Mouse (Mus musculus) stomach, postnatal 0 days (tissue): Measurements from ENCODE around the gene Lsm12. TPM values are rescaled to one million over a fixed set of nuclear protein-coding genes. Genes with fewer than 3 reads are reported as not detected.

Experiments
- ATAC-seq: fragments of 200-750 bp; cut with Nextera tagmentation; 2 replicates; pipeline ENCODE4 v1.8.0; 2017; ENCODE audit not compliant: low FRiP score, low TSS enrichment
- DNase-seq: peaks from one replicate; pipeline ENCODE4 v3.0.0-alpha.2; 2016; ENCODE audit warnings: low spot score
- H3K27ac ChIP-seq: fragments of 300-500 bp; sonication (generic); replicated peaks from 2 replicates; pipeline ENCODE4 v1.5.1; 2014; ENCODE audit warnings: mild to moderate bottlenecking, control low read depth
- H3K27me3 ChIP-seq: fragments of 300-500 bp; sonication (generic); 2 replicates; pipeline ENCODE4 v1.6.1; 2014; ENCODE audit warnings: low read length; ENCODE audit not compliant: control insufficient read depth, insufficient read depth
- H3K36me3 ChIP-seq: fragments of 300-500 bp; sonication (generic); 2 replicates; pipeline ENCODE4 v1.6.1; 2014; ENCODE audit warnings: low read length, mixed read lengths; ENCODE audit not compliant: control insufficient read depth, insufficient read depth
- H3K4me1 ChIP-seq: fragments of 300-500 bp; sonication (generic); replicated peaks from 2 replicates; pipeline ENCODE4 v1.6.1; 2014; ENCODE audit warnings: antibody characterized with exemption; ENCODE audit not compliant: control insufficient read depth, insufficient read depth
- H3K4me2 ChIP-seq: fragments of 300-500 bp; sonication (generic); replicated peaks from 2 replicates; pipeline ENCODE4 v1.6.1; 2014; ENCODE audit warnings: low read depth, mild to moderate bottlenecking, control low read depth, moderate library complexity
- H3K4me3 ChIP-seq: fragments of 300-500 bp; sonication (generic); 2 replicates; pipeline ENCODE4 v1.5.1; 2014; ENCODE audit warnings: low read depth, low read length, control low read depth
- H3K9ac ChIP-seq: fragments of 300-500 bp; sonication (generic); 2 replicates; pipeline ENCODE4 v1.6.1; 2014; ENCODE audit warnings: mild to moderate bottlenecking, low read length, control low read depth, mixed read lengths
- H3K9me3 ChIP-seq: fragments of 300-500 bp; sonication (generic); 2 replicates; pipeline ENCODE4 v1.6.1; 2016; ENCODE audit warnings: low read length; ENCODE audit not compliant: control insufficient read depth
- CTCF ChIP-seq: IDR thresholded peaks from 2 replicates; pipeline ENCODE4 v1.5.1; 2016; ENCODE audit warnings: antibody characterized with exemption, low read depth, mild to moderate bottlenecking, moderate library complexity
- EP300 ChIP-seq: optimal IDR thresholded peaks from 2 replicates; pipeline ENCODE3; 2016; ENCODE audit warnings: antibody characterized with exemption
- WGBS: fragments of 180-500 bp; shearing (Covaris S2); extraction: QIAGEN DNeasy Blood & Tissue Kit; methylation state at CpG from one replicate; pipeline ENCODE4 v1.1.7; 2014; 5-methylcytosine and 5-hydroxymethylcytosine counted together
- polyA plus RNA-seq: library from polyadenylated mRNA; unstranded; fragments of >200 nt; fragmentation: Nextera tagmentation; extraction: Ambion mirVana; gene quantifications from 2 replicates; pipeline ENCODE4 v1.2.1, GENCODE M21; 2015

Lsm12 gene
- polyA plus RNA-seq, 1 experiment from 2014 or later = 99.4 TPM

DNA sequence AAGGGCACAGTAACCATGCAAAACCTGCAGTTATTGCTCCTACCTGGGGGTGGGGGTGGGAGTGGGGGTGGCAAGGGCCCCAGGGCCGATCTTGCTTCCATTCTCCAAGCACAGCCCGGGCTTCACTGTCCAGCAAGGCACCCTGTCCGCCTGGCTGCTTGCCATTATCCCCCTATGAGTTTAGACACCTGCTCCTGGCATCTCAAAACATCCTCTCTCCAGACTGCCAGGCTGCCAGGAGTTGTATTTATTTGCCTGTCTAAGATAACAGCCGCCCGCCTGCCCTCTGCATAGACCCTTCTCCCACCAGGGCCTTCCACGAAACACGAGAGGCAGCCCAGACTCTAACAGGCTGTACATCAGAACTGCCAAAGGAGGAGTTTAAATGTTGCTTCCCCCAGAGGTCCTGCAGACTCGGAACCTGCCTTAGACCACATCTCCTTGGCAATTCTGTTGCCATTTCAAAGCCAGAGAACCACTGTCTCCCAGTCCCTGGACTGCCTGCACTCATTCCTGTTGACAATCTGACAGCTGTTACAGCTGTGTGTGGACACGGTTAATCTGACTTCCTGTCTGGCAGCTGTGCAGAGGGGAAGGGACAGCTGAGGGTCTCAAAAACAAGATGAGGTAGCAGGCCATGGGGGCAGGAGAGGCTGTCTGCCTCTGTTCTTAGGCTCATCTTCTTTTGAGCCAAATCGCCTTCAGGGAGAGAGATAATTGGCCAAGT, 29.5 kb upstream of the Lsm12 start:
- WGBS = 48% methylated on average over 10 of the region's 10 CpGs
- Histone ChIP-seq H3K27me3 (no peaks in the 10 kb centered on the region), H3K4me1 (peaks cover 40% of the 10 kb centered on the region), H3K27ac (0 out of 2 replicates have a peak overlapping the region, but pooled peaks have one; percentile 91), H3K4me2 (peak overlapping the region; percentile 8), H3K4me3 (no peak overlapping the region), H3K9me3 (no peaks in the 10 kb centered on the region), H3K36me3 (no peaks in the 10 kb centered on the region), H3K9ac (no peak overlapping the region)
- ATAC-seq (no peak), DNase-seq (no peak)
- TF ChIP-seq EP300 = no peak
- no peak for TF ChIP-seq CTCF

DNA sequence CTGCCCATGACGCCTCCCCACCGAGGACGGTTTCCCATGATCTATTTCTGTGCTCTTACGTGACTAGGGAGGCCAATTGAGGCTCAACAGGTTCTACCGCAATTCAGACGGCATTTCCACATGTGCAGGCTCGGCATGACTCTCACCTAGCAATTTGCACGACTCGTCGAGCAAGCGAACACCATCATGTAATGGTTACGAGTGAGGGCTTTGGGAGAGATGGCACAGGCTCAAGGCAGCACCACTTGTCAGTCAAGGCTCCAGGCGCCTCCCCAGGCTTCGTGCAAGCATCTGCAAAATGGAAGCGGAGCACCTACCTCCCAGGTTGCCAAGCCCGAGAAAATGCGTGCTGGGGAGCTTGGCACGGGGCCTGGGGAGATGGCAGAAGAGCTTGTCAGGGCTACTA, 26.8 kb upstream of the Lsm12 start:
- Histone ChIP-seq H3K4me3 (no peak overlapping the region), H3K9me3 (no peaks in the 10 kb centered on the region), H3K9ac (no peak overlapping the region), H3K27ac (no peak overlapping the region; the same call in 1 of the 2 replicates), H3K4me2 (no peak overlapping the region), H3K4me1 (peaks cover 28% of the 10 kb centered on the region), H3K36me3 (no peaks in the 10 kb centered on the region), H3K27me3 (no peaks in the 10 kb centered on the region)
- TF ChIP-seq CTCF (no peak), EP300 (peak; percentile 24)
- ATAC-seq = no peak
- WGBS = 46% methylated on average over 18 of the region's 18 CpGs
- no peak for DNase-seq

GRCm38 (mm10) chr11:102211011-102211410, 25.9 kb upstream of the Lsm12 start:
- peak overlapping the region; percentile 49 for H3K27ac ChIP-seq
- WGBS = 22% methylated on average over 5 of the region's 5 CpGs
- peaks cover 25% of the 10 kb centered on the region for H3K4me1 ChIP-seq
- no peaks in the 10 kb centered on the region for H3K9me3 ChIP-seq
- DNase-seq (no peak), ATAC-seq (no peak)
- H3K4me3 ChIP-seq = no peak overlapping the region
- peaks cover 5% of the 10 kb centered on the region; the same call in 1 of the 2 replicates for H3K36me3 ChIP-seq
- no peak overlapping the region for H3K4me2 ChIP-seq
- peak overlapping the region; percentile 27; the same call in 1 of the 2 replicates for H3K9ac ChIP-seq
- no peaks in the 10 kb centered on the region for H3K27me3 ChIP-seq
- no peak for TF ChIP-seq EP300
- TF ChIP-seq CTCF = no peak

GRCm38 (mm10) chr11:102210185-102210584, 25.1 kb upstream of the Lsm12 start:
- Histone ChIP-seq H3K27ac (no peak overlapping the region), H3K9me3 (no peaks in the 10 kb centered on the region), H3K4me2 (no peak overlapping the region), H3K4me3 (no peak overlapping the region), H3K4me1 (peaks cover 17% of the 10 kb centered on the region), H3K27me3 (no peaks in the 10 kb centered on the region), H3K36me3 (peaks cover 12% of the 10 kb centered on the region; the same call in 1 of the 2 replicates), H3K9ac (no peak overlapping the region)
- DNase-seq = no peak
- TF ChIP-seq EP300 (no peak), CTCF (no peak)
- no peak for ATAC-seq
- WGBS = 65% methylated on average over 3 of the region's 3 CpGs

- no peak for DNase-seq
- Histone ChIP-seq H3K36me3 (peaks cover 12% of the 10 kb centered on the region; the same call in 1 of the 2 replicates), H3K4me3 (no peak overlapping the region), H3K9ac (no peak overlapping the region), H3K27me3 (no peaks in the 10 kb centered on the region), H3K9me3 (no peaks in the 10 kb centered on the region), H3K4me1 (peaks cover 13% of the 10 kb centered on the region), H3K27ac (no peak overlapping the region), H3K4me2 (no peak overlapping the region)
- 63% methylated on average over 2 of the region's 2 CpGs for WGBS
- ATAC-seq = no peak
- TF ChIP-seq CTCF (peak; percentile 83), EP300 (no peak)
These were observed 24.6 kb upstream of the Lsm12 start for GRCm38 (mm10) chr11:102209742-102210141.

DNA sequence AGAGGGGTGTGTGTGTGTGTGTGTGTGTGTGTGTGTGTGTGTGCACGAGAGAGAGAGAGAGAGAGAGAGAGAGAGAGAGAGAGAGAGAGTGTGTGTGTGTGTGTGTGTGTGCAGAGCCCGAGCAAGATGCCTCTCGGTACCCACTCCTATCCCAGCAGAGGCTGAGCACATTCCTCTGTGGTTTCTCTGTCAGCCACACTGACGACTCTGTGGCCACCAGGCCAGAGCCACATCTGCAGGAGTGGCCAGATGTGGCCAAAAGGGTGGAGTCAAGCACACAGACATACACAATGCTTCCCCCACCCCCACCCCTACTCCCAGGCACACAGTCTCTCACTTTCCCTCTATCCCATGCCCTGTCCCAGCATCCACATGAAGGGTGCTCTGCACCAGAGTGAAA, 23.8 kb upstream of the Lsm12 start:
- H3K4me3 ChIP-seq = no peak overlapping the region
- H3K27me3 ChIP-seq = no peaks in the 10 kb centered on the region
- H3K9ac ChIP-seq = peak overlapping the region; percentile 18; the same call in 1 of the 2 replicates
- DNase-seq (no peak), ATAC-seq (no peak)
- TF ChIP-seq CTCF = no peak
- no peak for TF ChIP-seq EP300
- no peaks in the 10 kb centered on the region for H3K9me3 ChIP-seq
- no peak overlapping the region for H3K27ac ChIP-seq
- 24% methylated on average over 3 of the region's 4 CpGs for WGBS
- no peak overlapping the region for H3K4me2 ChIP-seq
- peaks cover 19% of the 10 kb centered on the region for H3K36me3 ChIP-seq
- H3K4me1 ChIP-seq = peaks cover 5% of the 10 kb centered on the region; the same call in 1 of the 2 replicates
